Mouse (Mus musculus) adrenal gland, adult 8-10 months (tissue): ENCODE measurements around the gene Gsdma2. TPM values are rescaled to one million over a fixed set of nuclear protein-coding genes. Genes with fewer than 3 reads are reported as not detected.

Experiments
- DNase-seq: peaks from one replicate; pipeline ENCODE4 v3.0.0; 2022
- total RNA-seq, 4 experiments: library from RNA; stranded (reverse); gene quantifications; 2 replicates each; pipeline ENCODE4 v1.2.4; 2022

Gsdma2 gene
- total RNA-seq, 4 experiments from 2014 or later, result 0.63 TPM; not detected in 3

GRCm38 (mm10) chr11:98701213-98701670, 54.7 kb downstream of the Gsdma2 start, which contains the start of gene Csf3:
Gene Csf3, plus strand, starts transcription at chr11:98701263.
- no peak for DNase-seq

GRCm38 (mm10) chr11:98702323-98702722, 55.8 kb downstream of the Gsdma2 start:
- no peak for DNase-seq

GRCm38 (mm10) chr11:98705021-98705420, 58.5 kb downstream of the Gsdma2 start:
- no peak for DNase-seq

Other genes with a start within 250 kb of the Gsdma2 start
- 10 to 100 TPM in 1 of 4 experiments, 1 to 10 TPM in 3; 5.7 to 10.5 (median 7.5) TPM for gene Pgap3, start 246.3 kb upstream of the Gsdma2 start, total RNA-seq
- gene Erbb2, start 234.3 kb upstream of the Gsdma2 start, total RNA-seq, result 1 to 10 TPM; 4.4 to 6.6 (median 5.1) TPM
- 100 to 1,000 TPM in 1 of 4 experiments, 10 to 100 TPM in 3; 78.5 to 100 (median 88.6) TPM for gene Mien1, start 207.8 kb upstream of the Gsdma2 start, total RNA-seq
- gene Grb7, start 200.4 kb upstream of the Gsdma2 start, total RNA-seq, result under 1 TPM in 3 of 4 experiments, not detected in 1; 0.13 to 0.70 (median 0.42) TPM
- 1 to 10 TPM in 1 of 4 experiments, under 1 TPM in 3; 0.49 to 1.0 (median 0.75) TPM for gene Ikzf3, start 100.7 kb upstream of the Gsdma2 start, total RNA-seq
- gene Zpbp2, start 95.7 kb upstream of the Gsdma2 start, total RNA-seq, result 1 to 10 TPM in 1 of 4 experiments, under 1 TPM in 2, not detected in 1; 0.51 to 1.1 (median 0.74) TPM
- 100 to 1,000 TPM; 102 to 147 (median 129) TPM for gene Ormdl3, start 59.4 kb upstream of the Gsdma2 start, total RNA-seq
- gene Lrrc3c, start 48.5 kb upstream of the Gsdma2 start, total RNA-seq, result not detected
- 10 to 100 TPM; 12.6 to 16.2 (median 14.5) TPM for gene Gm12355, start 21.1 kb upstream of the Gsdma2 start, total RNA-seq
- gene Gsdma3, start 20.4 kb upstream of the Gsdma2 start, total RNA-seq, result 10 to 100 TPM in 1 of 4 experiments, 1 to 10 TPM in 3; 1.5 to 14.3 (median 4.9) TPM
- gene Gsdma, start 17.6 kb downstream of the Gsdma2 start, total RNA-seq, result not detected
- gene Psmd3, start 35.8 kb downstream of the Gsdma2 start, total RNA-seq, result 100 to 1,000 TPM; 115 to 121 (median 117) TPM
- gene Csf3, start 54.5 kb downstream of the Gsdma2 start, total RNA-seq, result not detected
- 10 to 100 TPM; 47.7 to 63.3 (median 55.7) TPM for gene Med24, start 82.7 kb downstream of the Gsdma2 start, total RNA-seq
- 100 to 1,000 TPM in 1 of 4 experiments, 10 to 100 TPM in 3; 67.1 to 111 (median 82.9) TPM for gene Thra, start 93.9 kb downstream of the Gsdma2 start, total RNA-seq
- 100 to 1,000 TPM; 140 to 286 (median 201) TPM for gene Nr1d1, start 128.6 kb downstream of the Gsdma2 start, total RNA-seq
- 10 to 100 TPM; 93.5 to 98.5 (median 93.7) TPM for gene Msl1, start 148.8 kb downstream of the Gsdma2 start, total RNA-seq
- 10 to 100 TPM; 34.3 to 47.2 (median 41.6) TPM for gene Casc3, start 158.1 kb downstream of the Gsdma2 start, total RNA-seq
- 1 to 10 TPM in 2 of 4 experiments, under 1 TPM in 2; 0.55 to 1.8 (median 1.0) TPM for gene Rapgefl1, start 190.0 kb downstream of the Gsdma2 start, total RNA-seq
- 10 to 100 TPM; 20.4 to 26.7 (median 23.5) TPM for gene Wipf2, start 216.9 kb downstream of the Gsdma2 start, total RNA-seq